Mouse (Mus musculus): ENCODE data around the gene Prpf3. TPM values are rescaled to one million over a fixed set of nuclear protein-coding genes. Genes with fewer than 3 reads are reported as not detected.

Gene Prpf3
- total and polyA plus RNA-seq, 3 experiments: 126 to 277 (median 199) TPM

DNA sequence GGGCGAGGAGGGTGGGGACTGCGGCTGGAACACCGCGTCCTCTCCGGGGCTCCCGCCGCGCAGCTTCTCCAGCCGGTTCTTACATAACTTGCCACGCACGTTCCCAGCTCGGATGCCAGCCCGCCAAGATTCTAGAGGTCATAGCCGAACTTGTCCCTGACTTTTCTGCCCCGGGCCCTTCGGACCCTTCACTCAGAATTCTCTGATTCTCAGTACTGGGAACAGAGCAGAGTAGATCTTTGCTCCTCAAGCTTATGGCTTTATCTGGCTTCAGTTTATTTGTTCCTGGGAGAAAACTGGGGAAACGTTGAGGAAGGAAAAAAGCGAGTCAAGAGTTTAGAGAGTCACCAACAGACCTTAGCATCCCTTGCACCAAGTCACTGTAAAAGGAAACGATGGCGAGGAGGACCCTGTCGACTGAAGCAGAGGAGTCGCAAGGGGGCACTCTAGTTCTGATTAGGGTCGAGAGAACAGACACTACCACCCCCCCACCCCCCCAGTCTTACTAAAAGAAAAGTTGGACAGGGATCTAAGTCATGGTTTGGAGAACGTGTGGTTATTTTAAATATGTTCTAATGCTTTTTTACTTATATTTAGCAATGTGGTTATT, 27.2 kb upstream of the Prpf3 start:
- no peak for TF ChIP-seq POLR2AphosphoS2 (IDR thresholded peaks at IDR 0.05; ENCODE audit: low read length)
- TF ChIP-seq SIN3A (IDR thresholded peaks at IDR 0.05; ENCODE audit: low read length): peak; percentile 68; the same call in 1 of the 2 replicates
- no peak for TF ChIP-seq ZMIZ1 (IDR thresholded peaks at IDR 0.05; ENCODE audit: low read depth, low read length)
- 0 out of 2 replicates have a peak, but pooled peaks have one; percentile 10 for TF ChIP-seq NRF1 (IDR thresholded peaks at IDR 0.05; ENCODE audit: insufficient read depth, low read depth, low read length, poor library complexity, severe bottlenecking)
- TF ChIP-seq BHLHE40 (IDR thresholded peaks at IDR 0.05; ENCODE audit: borderline replicate concordance, low read depth, low read length): peak; percentile 83
- peak; percentile 28; the same call in 1 of the 2 replicates for TF ChIP-seq USF1 (IDR thresholded peaks at IDR 0.05; ENCODE audit: low read depth, low read length)
- TF ChIP-seq HCFC1 (IDR thresholded peaks at IDR 0.05; ENCODE audit: low read depth, low read length): peak; percentile 45; the same call in 1 of the 2 replicates
- TF ChIP-seq ZC3H11A (IDR thresholded peaks at IDR 0.05; ENCODE audit: low read depth, low read length): peak; percentile 84
- TF ChIP-seq MXI1 (IDR thresholded peaks at IDR 0.05; ENCODE audit: low read depth, low read length): no peak
- TF ChIP-seq SMC3 (IDR thresholded peaks at IDR 0.05; ENCODE audit: low read depth, low read length): peak; percentile 88
- 0 out of 2 replicates have a peak, but pooled peaks have one; percentile 21 for TF ChIP-seq ETS1 (IDR thresholded peaks at IDR 0.05; ENCODE audit: low read depth, low read length)
- TF ChIP-seq TCF12 (IDR thresholded peaks at IDR 0.05; ENCODE audit: low read depth, low read length): peak; percentile 21; the same call in 1 of the 2 replicates
- TF ChIP-seq GABPA (IDR thresholded peaks at IDR 0.05; ENCODE audit: low read depth, low read length): 0 out of 2 replicates have a peak, but pooled peaks have one; percentile 22
- peak; percentile 76 for TF ChIP-seq RAD21 (IDR thresholded peaks at IDR 0.05; ENCODE audit: low read depth, low read length)
- TF ChIP-seq CTCF (IDR thresholded peaks at IDR 0.05 in 2 of 3, conservative IDR thresholded peaks at IDR 0.05 in 1 of 3; ENCODE audit: control insufficient read depth in 1 of 3, insufficient read depth in 1 of 3, low read depth in 2 of 3, low read length in 3 of 3, poor library complexity in 1 of 3, severe bottlenecking in 1 of 3): peak; percentile 67 to 96 (median 88)
- TF ChIP-seq RCOR1 (IDR thresholded peaks at IDR 0.05; ENCODE audit: low read depth, low read length): peak; percentile 39; the same call in 1 of the 2 replicates
- peak; percentile 92 for DNase-seq (ENCODE audit: low read depth, low spot score)
- H3K79me2 ChIP-seq (ENCODE audit: control insufficient read depth, insufficient read depth, low read length, poor library complexity): no peaks in the 10 kb centered on the region; the same call in none of the 2 replicates

DNA sequence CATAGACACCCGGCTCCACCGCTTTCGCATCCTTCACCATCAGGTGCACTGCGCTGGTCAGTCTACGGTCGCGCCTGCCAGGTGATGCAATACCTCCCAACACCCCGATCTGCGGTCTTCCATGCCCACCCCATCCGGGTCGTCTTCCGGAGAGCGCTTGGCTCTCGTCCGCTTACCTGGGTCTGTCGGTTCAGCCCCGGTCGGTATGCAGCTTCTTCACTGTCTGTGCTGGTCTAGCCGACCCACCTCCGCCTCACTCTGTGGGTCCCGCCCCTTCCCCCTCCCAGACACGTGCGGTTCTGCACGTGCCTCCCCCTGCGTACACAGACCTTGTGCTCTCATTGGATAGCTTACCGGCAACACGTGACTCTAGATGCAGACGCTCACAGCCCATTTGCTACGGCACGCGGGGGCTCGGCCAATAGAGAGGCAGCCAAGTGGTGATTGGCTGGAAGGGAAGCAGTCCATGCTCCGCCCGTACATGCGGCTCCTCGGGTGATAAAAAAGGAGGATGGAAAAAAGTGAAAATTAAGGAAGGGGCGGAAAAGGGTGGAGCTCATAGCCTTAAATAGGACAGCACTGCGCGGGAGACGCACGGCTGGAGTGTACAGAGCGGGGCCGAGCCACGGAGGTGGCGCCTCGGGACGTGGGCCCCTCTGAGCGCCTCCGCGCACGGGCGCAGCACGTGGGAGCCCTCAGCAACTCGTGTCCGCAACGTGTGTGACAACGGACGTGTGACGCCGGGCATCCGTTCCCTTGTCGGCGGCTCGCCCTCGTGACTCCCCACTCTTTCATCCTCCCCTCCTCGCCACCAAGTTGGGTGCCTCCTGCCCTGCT, 26.5 kb upstream of the Prpf3 start, which contains the start of gene Ciart:
Gene Ciart, minus strand, starts transcription at position 273 of the 837 bp plus-strand sequence.
- peak within 1 kb of the TSS; percentile 53 for H3K27ac ChIP-seq (ENCODE audit: control insufficient read depth, low read depth, low read length)
- H3K4me3 ChIP-seq (ENCODE audit: control insufficient read depth in 1 of 2, insufficient read depth in 1 of 2, low read depth in 2 of 2, low read length in 2 of 2): peak within 1 kb of the TSS; percentile 56 to 78
- H3K4me1 ChIP-seq (ENCODE audit: control insufficient read depth in 1 of 2, insufficient read depth in 2 of 2, low read length in 2 of 2): peaks cover 5 to 13% of the 10 kb centered on the region in 2 experiments; a peak in 3 of 4 replicates
- no peaks in the 10 kb centered on the region for H3K27me3 ChIP-seq (ENCODE audit: control insufficient read depth in 1 of 2, insufficient read depth in 2 of 2, low read length in 2 of 2)
- peak within 1 kb of the TSS; percentile 77 for H3K9ac ChIP-seq (ENCODE audit: control insufficient read depth, low read depth, low read length, poor library complexity, severe bottlenecking)
- DNase-seq (ENCODE audit: low read depth, low spot score): peak; percentile 100
- peaks cover 0 to 2% of the 10 kb centered on the region in 2 experiments; a peak in 2 of 4 replicates for H3K36me3 ChIP-seq (ENCODE audit: control insufficient read depth in 1 of 2, insufficient read depth in 2 of 2, low read length in 2 of 2)
- no peaks in the 10 kb centered on the region; the same call in none of the 2 replicates for H3K79me2 ChIP-seq (ENCODE audit: control insufficient read depth, insufficient read depth, low read length, poor library complexity)
- no peaks in the 10 kb centered on the region for H3K9me3 ChIP-seq (replicated peaks; ENCODE audit: insufficient read depth, low read length)
- TF ChIP-seq MEF2A (IDR thresholded peaks at IDR 0.05; ENCODE audit: extremely low read depth, insufficient replicate concordance, low read depth, low read length, poor library complexity, severe bottlenecking) (0 out of 2 replicates have a peak, but pooled peaks have one; percentile 13), TCF12 (IDR thresholded peaks at IDR 0.05; ENCODE audit: low read depth, low read length) (no peak; the same call in none of the 2 replicates), HCFC1 (IDR thresholded peaks at IDR 0.05; ENCODE audit: low read depth, low read length) (peak; percentile 83), SMC3 (IDR thresholded peaks at IDR 0.05; ENCODE audit: low read depth, low read length) (no peak; the same call in 1 of the 2 replicates), RAD21 (IDR thresholded peaks at IDR 0.05; ENCODE audit: low read depth, low read length) (no peak; the same call in 1 of the 2 replicates), EP300 (IDR thresholded peaks at IDR 0.05; ENCODE audit: low read depth in 1 of 2, low read length in 2 of 2) (peak; percentile 1 to 27; a peak in 2 of 4 replicates), ZMIZ1 (IDR thresholded peaks at IDR 0.05; ENCODE audit: low read depth, low read length) (no peak), TBP (IDR thresholded peaks at IDR 0.05; ENCODE audit: low read depth, low read length) (peak; percentile 97), GATA1 (IDR thresholded peaks at IDR 0.05; ENCODE audit: low read depth, low read length) (peak; percentile 40; the same call in 1 of the 2 replicates), MXI1 (IDR thresholded peaks at IDR 0.05; ENCODE audit: low read depth, low read length) (peak; percentile 100), ETS1 (IDR thresholded peaks at IDR 0.05; ENCODE audit: low read depth, low read length) (peak; percentile 73), POLR2AphosphoS2 (IDR thresholded peaks at IDR 0.05; ENCODE audit: low read length) (peak; percentile 90), USF1 (IDR thresholded peaks at IDR 0.05; ENCODE audit: low read depth, low read length) (peak; percentile 99), USF2 (IDR thresholded peaks at IDR 0.05; ENCODE audit: borderline replicate concordance in 1 of 2, insufficient read depth in 1 of 2, low read depth in 1 of 2, low read length in 2 of 2) (peak; percentile 96 to 98), MAX (IDR thresholded peaks at IDR 0.05; ENCODE audit: low read length) (peak; percentile 100), BHLHE40 (IDR thresholded peaks at IDR 0.05; ENCODE audit: borderline replicate concordance, low read depth, low read length) (peak; percentile 100), TAL1 (IDR thresholded peaks at IDR 0.05; ENCODE audit: low read length) (no peak), GABPA (IDR thresholded peaks at IDR 0.05; ENCODE audit: low read depth, low read length) (no peak)

More for the DNA sequence above, 27.2 kb upstream of the Prpf3 start:
- H3K36me3 ChIP-seq (ENCODE audit: control insufficient read depth in 1 of 2, insufficient read depth in 2 of 2, low read length in 2 of 2): peaks cover 0 to 2% of the 10 kb centered on the region in 2 experiments; a peak in 2 of 4 replicates
- H3K27me3 ChIP-seq (ENCODE audit: control insufficient read depth in 1 of 2, insufficient read depth in 2 of 2, low read length in 2 of 2): no peaks in the 10 kb centered on the region
- peak overlapping the region; percentile 52 to 53 for H3K4me3 ChIP-seq (ENCODE audit: control insufficient read depth in 1 of 2, insufficient read depth in 1 of 2, low read depth in 2 of 2, low read length in 2 of 2)
- H3K9me3 ChIP-seq (replicated peaks; ENCODE audit: insufficient read depth, low read length): no peaks in the 10 kb centered on the region
- peak overlapping the region; percentile 60 for H3K9ac ChIP-seq (ENCODE audit: control insufficient read depth, low read depth, low read length, poor library complexity, severe bottlenecking)
- H3K27ac ChIP-seq (ENCODE audit: control insufficient read depth, low read depth, low read length): peak overlapping the region; percentile 38
- H3K4me1 ChIP-seq (ENCODE audit: control insufficient read depth in 1 of 2, insufficient read depth in 2 of 2, low read length in 2 of 2): peaks cover 5 to 13% of the 10 kb centered on the region in 2 experiments; a peak in 3 of 4 replicates
